Mouse (Mus musculus) common myeloid progenitor, adult 5-6 weeks (primary cell): ENCODE results near the gene Zxdc. TPM values are rescaled to one million over a fixed set of nuclear protein-coding genes. Genes with fewer than 3 reads are reported as not detected.

Source experiments
- ATAC-seq: replicated peaks from 2 replicates; pipeline ENCODE4 v1.8.0; 2016; ENCODE audit warnings: low read depth, mild to moderate bottlenecking, moderate TSS enrichment, inconsistent platforms; ENCODE audit not compliant: poor library complexity, severe bottlenecking
- total RNA-seq: library from RNA; stranded (forward); fragments of 200-1000, 187-1606 nt; gene quantifications from 2 replicates; pipeline ENCODE4 v1.2.3, GENCODE M21; 2017

The Zxdc gene
- total RNA-seq, 1 experiment from 2014 or later, result 15.8 TPM

GRCm38 (mm10) chr6:90369725-90370553, 647 bp downstream of the Zxdc start:
- ATAC-seq, result peak; percentile 43

- ATAC-seq, result no peak
These were observed 5.4 kb downstream of the Zxdc start for GRCm38 (mm10) chr6:90374647-90375046.

GRCm38 (mm10) chr6:90377708-90378107, 8.4 kb downstream of the Zxdc start:
- ATAC-seq, result no peak

GRCm38 (mm10) chr6:90381465-90381864, 12.2 kb downstream of the Zxdc start:
- no peak for ATAC-seq

- no peak for ATAC-seq
These were observed 21.3 kb downstream of the Zxdc start for GRCm38 (mm10) chr6:90390629-90391028.

GRCm38 (mm10) chr6:90393948-90394347, 24.7 kb downstream of the Zxdc start:
- ATAC-seq, result no peak

- no peak for ATAC-seq
These were observed 26.5 kb downstream of the Zxdc start for GRCm38 (mm10) chr6:90395751-90396150.

- no peak for ATAC-seq
These were observed 28.0 kb downstream of the Zxdc start for GRCm38 (mm10) chr6:90397291-90397690.

- no peak for ATAC-seq
These were observed 39.3 kb downstream of the Zxdc start for GRCm38 (mm10) chr6:90408632-90409031.

- no peak for ATAC-seq
These were observed 41.7 kb downstream of the Zxdc start for GRCm38 (mm10) chr6:90410972-90411371.

- ATAC-seq, result no peak
These were observed 42.6 kb downstream of the Zxdc start for GRCm38 (mm10) chr6:90411926-90412325.

GRCm38 (mm10) chr6:90422565-90422964, 53.3 kb downstream of the Zxdc start:
- peak; percentile 98 for ATAC-seq

- ATAC-seq, result no peak
These were observed 56.1 kb downstream of the Zxdc start for GRCm38 (mm10) chr6:90425361-90425760.

GRCm38 (mm10) chr6:90426003-90426402, 56.7 kb downstream of the Zxdc start:
- ATAC-seq, result no peak

GRCm38 (mm10) chr6:90428380-90428974, 59.2 kb downstream of the Zxdc start, which contains the start of gene Cfap100:
Cfap100 (minus strand) TSS chr6:90428797.
- peak; percentile 82 for ATAC-seq

- ATAC-seq, result no peak
These were observed 60.6 kb downstream of the Zxdc start for GRCm38 (mm10) chr6:90429911-90430310.

- no peak for ATAC-seq
These were observed 62.2 kb downstream of the Zxdc start for GRCm38 (mm10) chr6:90431487-90431886.

- no peak for ATAC-seq
These were observed 65.4 kb downstream of the Zxdc start for GRCm38 (mm10) chr6:90434687-90435086.

GRCm38 (mm10) chr6:90435195-90435618, 65.9 kb downstream of the Zxdc start:
- ATAC-seq, result peak; percentile 94

GRCm38 (mm10) chr6:90436192-90436907, 67.1 kb downstream of the Zxdc start:
- no peak for ATAC-seq

GRCm38 (mm10) chr6:90437041-90437440, 67.7 kb downstream of the Zxdc start:
- ATAC-seq, result no peak
